ENCODE assay signal across 14 mouse cellular contexts in genomic region chr12:94645302-94645701, GRCm38 (mm10).
DNase-seq lines count a peak whose midpoint lies in the region; ATAC-seq and TF ChIP-seq lines count a peak whose summit lies in the region.
"Had no signal": no experiment of that assay in that cellular context is flagged by ENCODE, and none has a peak within 500 bp of the region (broad histone marks: within the 10 kb centered on the region; RNA-seq: fewer than 3 reads in every experiment).

No protein-coding gene starts in this region.

- H3K4me2 ChIP-seq in forebrain, postnatal 0 days (ENCODE audit: low read depth) = no peak overlapping the region
- H3K4me2 ChIP-seq in forebrain, embryonic 15.5 days (replicated peaks) = no peak overlapping the region
- H3K4me2 ChIP-seq in hindbrain, postnatal 0 days (ENCODE audit: low read depth, low read length) = no peak overlapping the region
- H3K4me2 ChIP-seq: heart, embryonic 13.5 days; hindbrain, embryonic 13.5 days; liver, embryonic 12.5 days; midbrain, embryonic 13.5 days had no signal

- H3K36me3 ChIP-seq in forebrain, postnatal 0 days (ENCODE audit: insufficient read depth) = no peaks in the 10 kb centered on the region
- no peaks in the 10 kb centered on the region for H3K36me3 ChIP-seq in forebrain, embryonic 15.5 days
- H3K36me3 ChIP-seq in hindbrain, postnatal 0 days (ENCODE audit: insufficient read depth, low read length) = no peaks in the 10 kb centered on the region
- H3K36me3 ChIP-seq: G1E; heart, embryonic 13.5 days; hindbrain, embryonic 13.5 days; liver, embryonic 12.5 days; midbrain, embryonic 13.5 days had no signal

- no peak overlapping the region for H3K27ac ChIP-seq in forebrain, postnatal 0 days (ENCODE audit: low read depth, low read length)
- no peak overlapping the region for H3K27ac ChIP-seq in forebrain, embryonic 15.5 days (replicated peaks)
- no peak overlapping the region for H3K27ac ChIP-seq in hindbrain, postnatal 0 days
- H3K27ac ChIP-seq: heart, embryonic 13.5 days; hindbrain, embryonic 13.5 days; liver, embryonic 12.5 days; midbrain, embryonic 13.5 days had no signal

- H3K4me3 ChIP-seq in forebrain, postnatal 0 days (ENCODE audit: low read depth, low read length) = no peak overlapping the region
- H3K4me3 ChIP-seq in forebrain, embryonic 15.5 days = no peak overlapping the region
- no peak overlapping the region for H3K4me3 ChIP-seq in hindbrain, postnatal 0 days (ENCODE audit: low read length)
- H3K4me3 ChIP-seq: heart, embryonic 13.5 days; hindbrain, embryonic 13.5 days; liver, embryonic 12.5 days; midbrain, embryonic 13.5 days had no signal

- no peak overlapping the region for H3K9ac ChIP-seq in forebrain, postnatal 0 days
- H3K9ac ChIP-seq in forebrain, embryonic 15.5 days (replicated peaks) = no peak overlapping the region
- no peak overlapping the region for H3K9ac ChIP-seq in hindbrain, postnatal 0 days (replicated peaks; ENCODE audit: low read length)
- H3K9ac ChIP-seq: heart, embryonic 13.5 days; hindbrain, embryonic 13.5 days; liver, embryonic 12.5 days; midbrain, embryonic 13.5 days had no signal

- 45% methylated on average over 2 of the region's 2 CpGs for WGBS in forebrain, postnatal 0 days
- WGBS in forebrain, embryonic 15.5 days = 45% methylated on average over 2 of the region's 2 CpGs
- 58% methylated on average over 2 of the region's 2 CpGs for WGBS in hindbrain, postnatal 0 days

- no peaks in the 10 kb centered on the region for H3K27me3 ChIP-seq in forebrain, postnatal 0 days (ENCODE audit: insufficient read depth, low read length)
- no peaks in the 10 kb centered on the region for H3K27me3 ChIP-seq in forebrain, embryonic 15.5 days
- no peaks in the 10 kb centered on the region for H3K27me3 ChIP-seq in hindbrain, postnatal 0 days (ENCODE audit: insufficient read depth, low read length)
- H3K27me3 ChIP-seq: heart, embryonic 13.5 days; hindbrain, embryonic 13.5 days; liver, embryonic 12.5 days; midbrain, embryonic 13.5 days had no signal

- peak; percentile 23; the same call in 1 of the 2 replicates for ATAC-seq in forebrain, postnatal 0 days
- no peak; the same call in 1 of the 2 replicates for ATAC-seq in forebrain, embryonic 15.5 days (replicated peaks)
- no peak for ATAC-seq in hindbrain, postnatal 0 days
- ATAC-seq: liver, embryonic 12.5 days; midbrain, embryonic 13.5 days had no signal

- H3K4me1 ChIP-seq in forebrain, postnatal 0 days (ENCODE audit: insufficient read depth) = no peaks in the 10 kb centered on the region
- no peaks in the 10 kb centered on the region for H3K4me1 ChIP-seq in forebrain, embryonic 15.5 days
- no peaks in the 10 kb centered on the region for H3K4me1 ChIP-seq in hindbrain, postnatal 0 days (ENCODE audit: insufficient read depth, low read length)
- H3K4me1 ChIP-seq: hindbrain, embryonic 13.5 days; liver, embryonic 12.5 days; midbrain, embryonic 13.5 days had no signal

- TF ChIP-seq CTCF in forebrain, postnatal 0 days (IDR thresholded peaks at IDR 0.05; ENCODE audit: low read depth) = no peak
- TF ChIP-seq CTCF in hindbrain, postnatal 0 days (IDR thresholded peaks at IDR 0.05; ENCODE audit: low read depth) = no peak

- peak; percentile 27 for DNase-seq in forebrain, postnatal 0 days
- peak; percentile 65 for DNase-seq in right cerebral cortex, adult 18-20 months
- no peak for DNase-seq in right cerebral cortex, postnatal 14 days
- DNase-seq in left cerebral cortex, adult 8-10 months (ENCODE audit: low spot score in 2 of 2) = peak; percentile 3 to 44
- no peak for DNase-seq in hindbrain, postnatal 0 days (ENCODE audit: low spot score)
- DNase-seq in urinary bladder, postnatal 25 days (ENCODE audit: low spot score) = no peak
- DNase-seq: gastrocnemius, postnatal 36 days; lung, postnatal 4 days had no signal

- no peaks in the 10 kb centered on the region for H3K9me3 ChIP-seq in forebrain, postnatal 0 days (ENCODE audit: low read length)
- no peaks in the 10 kb centered on the region for H3K9me3 ChIP-seq in forebrain, embryonic 15.5 days
- no peaks in the 10 kb centered on the region for H3K9me3 ChIP-seq in hindbrain, postnatal 0 days (ENCODE audit: low read length)
- H3K9me3 ChIP-seq: heart, embryonic 13.5 days; hindbrain, embryonic 13.5 days; liver, embryonic 12.5 days; midbrain, embryonic 13.5 days had no signal

Comparison
In these comparisons a context has a peak if more than half of its experiments do, and no peak if none do; other contexts are left out.
1. DNase-seq: peak in forebrain, postnatal 0 days (single experiment), right cerebral cortex, adult 18-20 months (single experiment) and left cerebral cortex, adult 8-10 months (2 of 2); none in right cerebral cortex, postnatal 14 days (single experiment), hindbrain, postnatal 0 days (single experiment) and urinary bladder, postnatal 25 days (single experiment).